ENCODE assay signal across 10 mouse cellular contexts in genomic region chr9:56534727-56535126, GRCm38 (mm10).
DNase-seq lines count a peak whose midpoint lies in the region; ATAC-seq and TF ChIP-seq lines count a peak whose summit lies in the region.
"Had no signal": no experiment of that assay in that cellular context is flagged by ENCODE, and none has a peak within 500 bp of the region (broad histone marks: within the 10 kb centered on the region; RNA-seq: fewer than 3 reads in every experiment).

No protein-coding gene starts in this region.

- intact Hi-C loops in gastrocnemius, adult 2 months (cut with DNase I), result no loop called here

- DNase-seq in gastrocnemius, adult 2 months, result peak; percentile 25
- DNase-seq in gastrocnemius, adult 8-10 months (ENCODE audit: low spot score in 2 of 2), result no peak
- peak; percentile 48 for DNase-seq in lung, embryonic 14.5 days
- no peak for DNase-seq in lung, postnatal 10 days
- DNase-seq in embryo, embryonic 11 days, result peak; percentile 30
- DNase-seq in splenic B cell, adult 2 months (ENCODE audit: low read depth, low spot score), result peak; percentile 8
- DNase-seq in Muller cell, postnatal 12 days (ENCODE audit: inconsistent ontology term), result no peak
- no peak for DNase-seq in right cerebral cortex, adult 2 months (ENCODE audit: low spot score in 2 of 2)
- DNase-seq: gastrocnemius, postnatal 25 days had no signal

- H3K27me3 ChIP-seq in lung, embryonic 14.5 days (ENCODE audit: insufficient read depth, low read length), result no peaks in the 10 kb centered on the region
- no peaks in the 10 kb centered on the region for H3K27me3 ChIP-seq in splenic B cell, adult 2 months (ENCODE audit: control insufficient read depth, insufficient read depth, low read length, poor library complexity, severe bottlenecking)

- H3K4me3 ChIP-seq in gastrocnemius, adult 2 months, result no peak overlapping the region
- no peak overlapping the region for H3K4me3 ChIP-seq in lung, embryonic 14.5 days (ENCODE audit: low read depth, low read length)
- H3K4me3 ChIP-seq: embryonic facial prominence, embryonic 12.5 days had no signal

- H3K36me3 ChIP-seq in lung, embryonic 14.5 days (ENCODE audit: insufficient read depth), result no peaks in the 10 kb centered on the region
- H3K36me3 ChIP-seq in splenic B cell, adult 2 months (ENCODE audit: control insufficient read depth, insufficient read depth, low read length, poor library complexity, severe bottlenecking), result no peaks in the 10 kb centered on the region
- H3K36me3 ChIP-seq: embryonic facial prominence, embryonic 12.5 days had no signal

- peak; percentile 54; the same call in 1 of the 2 replicates for ATAC-seq in lung, embryonic 14.5 days (ENCODE audit: insufficient read depth)

- H3K9me3 ChIP-seq in lung, embryonic 14.5 days (ENCODE audit: low read depth, low read length), result no peaks in the 10 kb centered on the region
- H3K9me3 ChIP-seq: embryonic facial prominence, embryonic 12.5 days had no signal

- H3K27ac ChIP-seq in gastrocnemius, adult 2 months, result peak overlapping the region; percentile 64
- peak overlapping the region; percentile 31; the same call in 1 of the 2 replicates for H3K27ac ChIP-seq in lung, embryonic 14.5 days (ENCODE audit: low read depth)
- H3K27ac ChIP-seq: embryonic facial prominence, embryonic 12.5 days had no signal

- H3K4me1 ChIP-seq in lung, embryonic 14.5 days (ENCODE audit: insufficient read depth), result no peaks in the 10 kb centered on the region

- no peak overlapping the region for H3K9ac ChIP-seq in lung, embryonic 14.5 days
- H3K9ac ChIP-seq: embryonic facial prominence, embryonic 12.5 days had no signal

- WGBS in lung, embryonic 14.5 days, result 41% methylated on average over 7 of the region's 7 CpGs

- peak; percentile 36; the same call in 1 of the 2 replicates for TF ChIP-seq CTCF in gastrocnemius, adult 2 months (IDR thresholded peaks at IDR 0.05)
- TF ChIP-seq CTCF in lung, embryonic 14.5 days (IDR thresholded peaks at IDR 0.05; ENCODE audit: low read depth), result peak; percentile 45; the same call in 1 of the 2 replicates

- no peak overlapping the region for H3K4me2 ChIP-seq in lung, embryonic 14.5 days

Comparison
In these comparisons a context has a peak if more than half of its experiments do, and no peak if none do; other contexts are left out.
1. DNase-seq: peak in gastrocnemius, adult 2 months (single experiment), lung, embryonic 14.5 days (single experiment), embryo, embryonic 11 days (single experiment) and splenic B cell, adult 2 months (single experiment); none in gastrocnemius, adult 8-10 months (0 of 2), lung, postnatal 10 days (single experiment), Muller cell, postnatal 12 days (single experiment) and right cerebral cortex, adult 2 months (0 of 2).